Comparison of ENCODE assay signal across 8 mouse cellular contexts in the genomic region with DNA sequence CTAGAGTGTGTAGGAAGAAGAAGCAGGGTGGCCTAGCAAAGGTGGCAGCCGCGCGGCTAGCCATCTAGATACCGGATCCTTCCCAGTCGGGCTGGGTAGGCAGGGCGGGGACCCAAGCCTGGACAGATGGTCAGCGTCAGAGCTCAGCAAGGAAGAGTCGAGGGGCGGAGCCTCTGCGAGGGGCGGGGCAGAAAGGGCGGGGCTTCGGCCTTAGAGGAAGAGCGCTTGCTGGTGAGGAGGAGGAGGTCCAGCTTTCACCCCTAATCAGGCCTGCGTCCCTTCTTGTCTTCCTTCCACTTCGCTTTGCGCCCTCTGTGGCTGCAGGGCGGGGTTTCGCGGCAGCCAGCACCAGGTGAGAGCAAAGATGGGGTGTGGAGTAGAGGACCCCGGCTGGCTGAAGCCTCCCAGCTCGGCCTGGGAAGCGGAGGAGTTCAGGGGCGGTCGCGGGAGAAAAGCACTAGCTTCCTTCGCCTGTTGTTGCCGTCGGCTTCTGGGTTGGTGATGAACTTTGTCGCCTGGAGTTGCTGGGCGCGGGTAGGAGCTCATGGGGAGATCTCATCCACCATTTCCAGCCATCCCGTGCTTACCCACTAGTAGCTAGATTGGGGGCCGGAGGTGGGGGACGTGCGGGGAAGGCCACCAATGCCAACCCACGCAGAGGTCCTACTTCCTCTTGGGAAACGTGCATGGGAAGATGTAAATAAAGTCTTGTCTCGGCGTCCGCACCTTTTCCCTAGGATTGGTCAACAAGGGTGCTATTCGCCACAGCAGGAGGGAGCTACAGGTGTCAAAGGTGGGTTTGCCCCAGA. TPM values are rescaled to one million over a fixed set of nuclear protein-coding genes. Genes with fewer than 3 reads are reported as not detected.
DNase-seq lines count a peak whose midpoint lies in the region; ATAC-seq lines count a peak whose summit lies in the region.

A gene (plus strand): TSS at position 190 of the 809 bp plus-strand sequence.

- H3K27me3 ChIP-seq in lung, embryonic 15.5 days: no peaks in the 10 kb centered on the region

- H3K36me3 ChIP-seq in lung, embryonic 15.5 days: 0 out of 2 replicates have a peak, but pooled peaks cover 6% of the 10 kb centered on the region

- peak within 1 kb of the TSS; percentile 72 for H3K9ac ChIP-seq in lung, embryonic 15.5 days

- H3K27ac ChIP-seq in lung, embryonic 15.5 days: peak within 1 kb of the TSS; percentile 82

- under 1% methylated on average over 42 of the region's 42 CpGs for WGBS in lung, embryonic 15.5 days

- peaks cover 23% of the 10 kb centered on the region for H3K4me1 ChIP-seq in lung, embryonic 15.5 days

- peak; percentile 77 for ATAC-seq in frontal cortex, adult (ENCODE audit: low TSS enrichment)
- peak; percentile 92 for ATAC-seq in lung, embryonic 15.5 days (ENCODE audit: borderline replicate concordance, extremely low read depth, low FRiP score, low TSS enrichment)
- peak; percentile 67 for ATAC-seq in neutrophil, adult 5-6 weeks (ENCODE audit: extremely low read depth, insufficient number of reproducible peaks, low FRiP score, poor library complexity, severe bottlenecking)

- H3K9me3 ChIP-seq in lung, embryonic 15.5 days: no peaks in the 10 kb centered on the region

- peak; percentile 90 for DNase-seq in NIH3T3 (ENCODE audit: low read depth)
- DNase-seq in cerebellum, adult 8-10 months: peak; percentile 84
- peak; percentile 92 for DNase-seq in heart, postnatal 4 days
- DNase-seq in layer of hippocampus, adult 8-10 months (ENCODE audit: low spot score in 2 of 2): peak; percentile 51 to 57
- DNase-seq in testis, postnatal 10 days (ENCODE audit: low spot score): peak; percentile 96

- peak within 1 kb of the TSS; percentile 72 for H3K4me2 ChIP-seq in lung, embryonic 15.5 days

- peak within 1 kb of the TSS; percentile 79 for H3K4me3 ChIP-seq in lung, embryonic 15.5 days

RNA-seq across cellular contexts. Expression of the gene that starts here (rescaled TPM):
- 10 to 100 TPM; 15.5 to 16.8 TPM for total RNA-seq in heart, postnatal 4 days (2021)
- 10 to 100 TPM; 10.3 to 17.6 (median 13.0) TPM for total RNA-seq in layer of hippocampus, adult 8-10 months (2022)
- polyA plus RNA-seq in lung, embryonic 15.5 days (2015; fragmentation: Nextera tagmentation; extraction: Ambion mirVana): 42.5 and 43.7 TPM in 2 replicates
- total RNA-seq in neutrophil, adult 5-6 weeks (2017): 1.9 and 2.0 TPM in 2 replicates

Comparison
In these comparisons a context has a peak if more than half of its experiments do, and no peak if none do; other contexts are left out.
1. Peak in every context shown above with its lines: DNase-seq, ATAC-seq, H3K4me3 ChIP-seq and H3K27ac ChIP-seq.